Mouse (Mus musculus) liver, embryonic 11.5 days (tissue): ENCODE results near the gene 6720489N17Rik. TPM values are rescaled to one million over a fixed set of nuclear protein-coding genes. Genes with fewer than 3 reads are reported as not detected.
A peak's percentile ranks its signal among the peaks of the same experiment; 100 is the strongest.
"Not testable (repeated sequence)": the region's sequence is repeated elsewhere in the genome, so short reads cannot be mapped to it uniquely, and the experiment has no call there.

Experiments used
- ATAC-seq: fragments of 200-750 bp; cut with Nextera tagmentation; replicated peaks from 2 replicates; pipeline ENCODE4 v1.8.0; 2017; ENCODE audit warnings: moderate number of reproducible peaks, mild to moderate bottlenecking, moderate TSS enrichment, moderate library complexity; ENCODE audit not compliant: low FRiP score
- DNase-seq: peaks from one replicate; pipeline ENCODE4 v3.0.0-alpha.2; 2017; ENCODE audit warnings: low spot score
- H3K27ac ChIP-seq: fragments of 300-500 bp; sonication (generic); 2 replicates; pipeline ENCODE4 v1.5.1; 2014; ENCODE audit warnings: mild to moderate bottlenecking, low read depth, low read length, control low read depth
- H3K27me3 ChIP-seq: fragments of 300-500 bp; sonication (generic); replicated peaks from 2 replicates; pipeline ENCODE4 v1.6.1; 2014; ENCODE audit warnings: low read length, mixed read lengths; ENCODE audit not compliant: control insufficient read depth, insufficient read depth
- H3K36me3 ChIP-seq: fragments of 300-500 bp; sonication (generic); 2 replicates; pipeline ENCODE4 v1.6.1; 2014; ENCODE audit warnings: mild to moderate bottlenecking, low read length, moderate library complexity, mixed read lengths; ENCODE audit not compliant: control insufficient read depth, insufficient read depth
- H3K4me1 ChIP-seq: fragments of 300-500 bp; sonication (generic); replicated peaks from 2 replicates; pipeline ENCODE4 v1.6.1; 2014; ENCODE audit warnings: low read length, mixed read lengths; ENCODE audit not compliant: control insufficient read depth, insufficient read depth
- H3K4me2 ChIP-seq: fragments of 300-500 bp; sonication (generic); 2 replicates; pipeline ENCODE4 v1.6.1; 2014; ENCODE audit warnings: mild to moderate bottlenecking, control low read depth, moderate library complexity
- H3K4me3 ChIP-seq: fragments of 300-500 bp; sonication (generic); 2 replicates; pipeline ENCODE4 v1.5.1; 2014; ENCODE audit warnings: low read depth, low read length, control low read depth
- H3K9ac ChIP-seq: fragments of 300-500 bp; sonication (generic); 2 replicates; pipeline ENCODE4 v1.6.1; 2014; ENCODE audit warnings: low read depth, low read length, control low read depth
- H3K9me3 ChIP-seq: fragments of 300-500 bp; sonication (generic); 2 replicates; pipeline ENCODE4 v1.6.1; 2016; ENCODE audit warnings: low read length, inconsistent platforms, mixed read lengths; ENCODE audit not compliant: control insufficient read depth
- WGBS: fragments of 180-500 bp; shearing (Covaris S2); extraction: QIAGEN DNeasy Blood & Tissue Kit; methylation state at CpG from one replicate; pipeline ENCODE4 v1.1.7; 2014; 5-methylcytosine and 5-hydroxymethylcytosine counted together
- microRNA-seq: library from miRNA; unstranded; fragments of <30 nt; microRNA quantifications from one replicate; pipeline ENCODE4, GENCODE M21; 2017; ENCODE audit warnings: borderline number of aligned reads
- polyA plus RNA-seq: library from polyadenylated mRNA; unstranded; fragments of >200 nt; fragmentation: Nextera tagmentation; extraction: Ambion mirVana; gene quantifications from 2 replicates; pipeline ENCODE4 v1.2.1, GENCODE M21; 2014

Gene 6720489N17Rik
- polyA plus RNA-seq, 1 experiment from 2014 or later = 8.1 TPM

DNA sequence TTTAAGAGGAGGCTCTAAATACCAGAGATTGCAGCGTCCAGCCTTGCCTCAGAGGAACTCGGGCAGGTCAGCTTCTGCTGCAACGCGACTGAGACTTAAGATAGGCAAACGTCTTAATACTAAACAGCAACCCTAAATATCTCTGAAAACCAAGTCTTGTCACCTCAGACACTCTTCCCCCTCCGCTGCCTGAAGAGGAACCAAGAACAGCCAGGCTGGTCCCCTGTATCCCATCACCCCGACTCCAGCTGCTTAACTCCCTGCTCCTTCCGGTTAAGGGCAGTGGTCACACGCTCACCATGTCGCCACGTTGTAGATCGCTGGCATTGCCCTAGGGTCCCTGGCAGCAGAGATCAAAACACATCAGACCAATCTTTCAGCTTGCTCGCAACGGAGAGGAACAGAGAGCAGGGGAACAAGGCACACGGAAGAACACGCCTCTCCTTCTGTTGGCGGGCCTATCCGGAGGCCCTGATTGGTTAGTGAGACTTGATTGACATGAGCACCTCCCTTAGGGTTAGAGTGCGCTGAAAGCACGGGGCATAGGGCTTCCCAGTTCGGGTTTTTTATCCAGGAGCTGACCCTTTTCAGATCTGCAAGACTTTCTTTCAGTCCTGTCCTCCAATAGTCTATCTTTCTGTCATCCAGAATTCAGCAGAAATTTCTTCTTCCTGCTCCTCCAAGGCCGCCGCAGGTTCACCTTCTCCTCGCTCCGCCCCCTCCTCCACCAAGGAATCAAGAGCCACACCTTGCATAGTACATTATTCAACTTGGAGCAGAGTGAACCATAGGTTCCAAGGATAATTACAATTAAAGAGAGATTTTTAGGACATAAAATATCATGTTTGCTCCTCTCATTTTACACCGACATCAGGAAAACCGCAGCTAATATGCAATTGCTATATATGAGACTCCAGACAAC lies 65.5 kb downstream of the 6720489N17Rik start, which contains the start of gene Zfp935:
Gene Zfp935, minus strand, starts transcription at position 323 of the 922 bp plus-strand sequence.
- not testable (repeated sequence) for H3K36me3 ChIP-seq, H3K4me1 ChIP-seq, H3K27me3 ChIP-seq, H3K9me3 ChIP-seq, H3K27ac ChIP-seq
- Histone ChIP-seq H3K4me3 (peak within 1 kb of the TSS; percentile 47), H3K9ac (peak within 1 kb of the TSS; percentile 40; the same call in 1 of the 2 replicates), H3K4me2 (peak within 1 kb of the TSS; percentile 42; the same call in 1 of the 2 replicates)
- WGBS = 3% methylated on average over 25 of the region's 27 CpGs
- ATAC-seq = peak; percentile 70
- DNase-seq = peak; percentile 31

Small RNA genes lying within 50 kb of the gene (microRNA-seq; reads per million reads assigned to microRNA genes)
- not detected for gene Gm24020

Other genes with a start within 250 kb of the 6720489N17Rik start
- gene Gm3604, start 241.0 kb downstream of the 6720489N17Rik start, polyA plus RNA-seq = 6.6 and 7.3 TPM in 2 replicates
- 5.4 and 5.7 TPM in 2 replicates for gene Gm49359, start 157.3 kb downstream of the 6720489N17Rik start, polyA plus RNA-seq
- 0.55 TPM in 1 of 2 replicates, not detected in the other for gene Zfp935, start 65.7 kb downstream of the 6720489N17Rik start, polyA plus RNA-seq
- gene Zfp934, start 53.0 kb downstream of the 6720489N17Rik start, polyA plus RNA-seq = 13.5 and 15.5 TPM in 2 replicates
- gene Platr25, start 136.5 kb upstream of the 6720489N17Rik start, polyA plus RNA-seq = 15.2 and 16.0 TPM in 2 replicates
- gene Gm5141, start 161.6 kb upstream of the 6720489N17Rik start, polyA plus RNA-seq = 4.2 and 4.3 TPM in 2 replicates
- gene Fbp2, start 234.2 kb upstream of the 6720489N17Rik start, polyA plus RNA-seq = not detected in 2 replicates